Mouse (Mus musculus) MEL (cell line): ENCODE measurements around the gene Atg7. TPM values are rescaled to one million over a fixed set of nuclear protein-coding genes. Genes with fewer than 3 reads are reported as not detected.

Experiments used
- DNase-seq: peaks from one replicate; pipeline ENCODE4 v3.0.0; 2011; ENCODE audit warnings: low read depth, low spot score
- H3K27ac ChIP-seq: 2 replicates; pipeline ENCODE4 v1.5.1; 2012; ENCODE audit warnings: low read depth, mild to moderate bottlenecking, control low read depth, low read length, moderate library complexity; ENCODE audit not compliant: control insufficient read depth
- H3K27me3 ChIP-seq, 2 experiments: fragments of 150-350 bp in 1 of 2; sonication (generic) in 1 of 2; 2 replicates each; pipeline ENCODE4 v1.6.1; 2012; ENCODE audit warnings: low read length in 2 of 2, mild to moderate bottlenecking in 2 of 2, improper control_type of control experiment in 1 of 2, moderate library complexity in 1 of 2; ENCODE audit not compliant: insufficient read depth in 2 of 2, control insufficient read depth in 1 of 2
- H3K36me3 ChIP-seq, 2 experiments: 2 replicates each; pipeline ENCODE4 v1.6.1; 2012 to 2014; ENCODE audit warnings: low read length in 2 of 2, improper control_type of control experiment in 1 of 2, inconsistent platforms in 1 of 2, mild to moderate bottlenecking in 1 of 2; ENCODE audit not compliant: insufficient read depth in 2 of 2, control insufficient read depth in 1 of 2
- H3K4me1 ChIP-seq, 2 experiments: fragments of 150-350 bp in 1 of 2; sonication (generic) in 1 of 2; 2 replicates each; pipeline ENCODE4 v1.6.1; 2012; ENCODE audit warnings: low read length in 2 of 2, improper control_type of control experiment in 1 of 2, mild to moderate bottlenecking in 1 of 2; ENCODE audit not compliant: insufficient read depth in 2 of 2, control insufficient read depth in 1 of 2
- H3K4me3 ChIP-seq, 2 experiments: fragments of 150-350 bp in 1 of 2; sonication (generic) in 1 of 2; 2 replicates each; pipeline ENCODE4 v1.5.1; 2012; ENCODE audit warnings: low read depth in 2 of 2, low read length in 2 of 2, mild to moderate bottlenecking in 2 of 2, moderate library complexity in 2 of 2, control low read depth in 1 of 2, improper control_type of control experiment in 1 of 2; ENCODE audit not compliant: control insufficient read depth in 1 of 2, insufficient read depth in 1 of 2
- H3K79me2 ChIP-seq: 2 replicates; pipeline ENCODE4 v1.6.1; 2012; ENCODE audit warnings: mild to moderate bottlenecking, low read length, moderate library complexity; ENCODE audit not compliant: control insufficient read depth, poor library complexity, insufficient read depth
- H3K9ac ChIP-seq: 2 replicates; pipeline ENCODE4 v1.6.1; 2012; ENCODE audit warnings: low read depth, mild to moderate bottlenecking, control low read depth, low read length, moderate library complexity; ENCODE audit not compliant: control insufficient read depth, poor library complexity, severe bottlenecking
- H3K9me3 ChIP-seq: fragments of 150-350 bp; sonication (generic); replicated peaks from 2 replicates; pipeline ENCODE4 v1.6.1; 2012; ENCODE audit warnings: mild to moderate bottlenecking, low read length, improper control_type of control experiment, moderate library complexity; ENCODE audit not compliant: insufficient read depth
- BHLHE40 ChIP-seq: IDR thresholded peaks from 2 replicates; pipeline ENCODE4 v1.6.1; 2012; ENCODE audit warnings: low read depth, mild to moderate bottlenecking, inconsistent platforms, low read length, improper control_type of control experiment, borderline replicate concordance
- CHD1 ChIP-seq: IDR thresholded peaks from 2 replicates; pipeline ENCODE4 v1.6.1; 2012; ENCODE audit warnings: low read depth, mild to moderate bottlenecking, inconsistent platforms, low read length, improper control_type of control experiment
- CTCF ChIP-seq, 3 experiments: IDR thresholded peaks in 2 of 3; conservative IDR thresholded peaks in 1 of 3; 2 replicates each; pipeline ENCODE4 v1.5.1; 2011 to 2012; ENCODE audit warnings: low read length in 3 of 3, low read depth in 2 of 3, mild to moderate bottlenecking in 2 of 3, improper control_type of control experiment in 1 of 3, inconsistent platforms in 1 of 3, mixed read lengths in 1 of 3, moderate library complexity in 1 of 3; ENCODE audit not compliant: control insufficient read depth in 1 of 3, insufficient read depth in 1 of 3, poor library complexity in 1 of 3, severe bottlenecking in 1 of 3
- ELF1 ChIP-seq: IDR thresholded peaks from 2 replicates; pipeline ENCODE4 v1.6.1; 2014; ENCODE audit warnings: low read depth, mild to moderate bottlenecking, inconsistent platforms, low read length, improper control_type of control experiment, moderate library complexity
- GATA1 ChIP-seq: IDR thresholded peaks from 2 replicates; pipeline ENCODE4 v1.6.1; 2011; ENCODE audit warnings: low read depth, low read length, improper control_type of control experiment
- JUND ChIP-seq: IDR thresholded peaks from 2 replicates; pipeline ENCODE4 v1.6.1; 2011; ENCODE audit warnings: low read depth, mild to moderate bottlenecking, improper control_type of control experiment, low read length
- KAT2A ChIP-seq: conservative IDR thresholded peaks from 2 replicates; pipeline ENCODE4 v1.6.1; 2012; ENCODE audit warnings: low read depth, low read length, improper control_type of control experiment, inconsistent platforms
- MAX ChIP-seq: IDR thresholded peaks from 2 replicates; pipeline ENCODE4 v1.6.1; 2011; ENCODE audit warnings: low read length, improper control_type of control experiment
- MEF2A ChIP-seq: IDR thresholded peaks from 2 replicates; pipeline ENCODE4 v1.6.1; 2014; ENCODE audit warnings: low read depth, mild to moderate bottlenecking, inconsistent platforms, low read length, improper control_type of control experiment; ENCODE audit not compliant: poor library complexity, insufficient replicate concordance, severe bottlenecking; ENCODE audit errors: extremely low read depth
- MXI1 ChIP-seq: IDR thresholded peaks from 2 replicates; pipeline ENCODE4 v1.6.1; 2011; ENCODE audit warnings: mild to moderate bottlenecking, low read depth, low read length, improper control_type of control experiment
- NELFE ChIP-seq: IDR thresholded peaks from 2 replicates; pipeline ENCODE4 v1.6.1; 2011; ENCODE audit warnings: low read depth, low read length, improper control_type of control experiment
- NRF1 ChIP-seq: IDR thresholded peaks from 2 replicates; pipeline ENCODE4 v1.6.1; 2014; ENCODE audit warnings: low read depth, mild to moderate bottlenecking, inconsistent platforms, low read length, improper control_type of control experiment, moderate library complexity; ENCODE audit not compliant: poor library complexity, insufficient read depth, severe bottlenecking
- POLR2A ChIP-seq, 2 experiments: IDR thresholded peaks; 2 replicates each; pipeline ENCODE4 v1.6.1; 2011 to 2012; ENCODE audit warnings: low read length in 2 of 2, mild to moderate bottlenecking in 2 of 2, control low read depth in 1 of 2, improper control_type of control experiment in 1 of 2, low read depth in 1 of 2, moderate library complexity in 1 of 2; ENCODE audit not compliant: control insufficient read depth in 1 of 2, insufficient read depth in 1 of 2, poor library complexity in 1 of 2
- POLR2AphosphoS2 ChIP-seq: IDR thresholded peaks from 2 replicates; pipeline ENCODE4 v1.6.1; 2011; ENCODE audit warnings: low read length, improper control_type of control experiment
- POLR2AphosphoS5 ChIP-seq: IDR thresholded peaks from 2 replicates; pipeline ENCODE4 v1.6.1; 2012; ENCODE audit warnings: low read depth, borderline replicate concordance, mild to moderate bottlenecking, inconsistent platforms, low read length, moderate library complexity, mixed read lengths
- RAD21 ChIP-seq: IDR thresholded peaks from 2 replicates; pipeline ENCODE4 v1.6.1; 2011; ENCODE audit warnings: mild to moderate bottlenecking, low read depth, low read length, improper control_type of control experiment
- SMC3 ChIP-seq: IDR thresholded peaks from 2 replicates; pipeline ENCODE4 v1.6.1; 2011; ENCODE audit warnings: low read depth, low read length, improper control_type of control experiment
- TAL1 ChIP-seq: IDR thresholded peaks from 2 replicates; pipeline ENCODE4 v1.6.1; 2012; ENCODE audit warnings: mild to moderate bottlenecking, inconsistent platforms, low read length, moderate library complexity, mixed read lengths
- TCF12 ChIP-seq: IDR thresholded peaks from 2 replicates; pipeline ENCODE4 v1.6.1; 2014; ENCODE audit warnings: low read depth, mild to moderate bottlenecking, inconsistent platforms, low read length, improper control_type of control experiment, moderate library complexity
- USF2 ChIP-seq, 2 experiments: IDR thresholded peaks; 2 replicates each; pipeline ENCODE4 v1.6.1; 2011 to 2012; ENCODE audit warnings: improper control_type of control experiment in 2 of 2, low read length in 2 of 2, borderline replicate concordance in 1 of 2, inconsistent platforms in 1 of 2, low read depth in 1 of 2, mild to moderate bottlenecking in 1 of 2; ENCODE audit not compliant: insufficient read depth in 1 of 2
- ZC3H11A ChIP-seq: IDR thresholded peaks from 2 replicates; pipeline ENCODE4 v1.6.1; 2012; ENCODE audit warnings: low read depth, mild to moderate bottlenecking, inconsistent platforms, low read length, improper control_type of control experiment
- ZKSCAN1 ChIP-seq: IDR thresholded peaks from 2 replicates; pipeline ENCODE4 v1.6.1; 2012; ENCODE audit warnings: low read depth, mild to moderate bottlenecking, inconsistent platforms, low read length, improper control_type of control experiment, moderate library complexity
- ZNF384 ChIP-seq: IDR thresholded peaks from 2 replicates; pipeline ENCODE4 v1.6.1; 2012; ENCODE audit warnings: low read depth, mild to moderate bottlenecking, inconsistent platforms, low read length, improper control_type of control experiment
- polyA plus RNA-seq, 2 experiments: library from polyadenylated mRNA; stranded (reverse) in 1 of 2; unstranded in 1 of 2; fragments of >175 nt in 1 of 2; fragments of >200 nt in 1 of 2; gene quantifications; 2 replicates each; pipeline versions ENCODE4 v1.2.1 to v1.2.4; 2012; ENCODE audit warnings: low replicate concordance in 2 of 2, low read depth in 1 of 2; ENCODE audit not compliant: insufficient read length in 2 of 2, insufficient read depth in 1 of 2, missing spikeins in 1 of 2
- total RNA-seq: library from RNA; depleted of rRNA; stranded (reverse); fragments of 300-350 nt; gene quantifications from 2 replicates; pipeline ENCODE4 v1.2.3, GENCODE M21; 2012

Atg7 gene
- total and polyA plus RNA-seq, 3 experiments: 14.6 TPM; not detected in 1

- Histone ChIP-seq H3K4me3 (no peak overlapping the region), H3K9me3 (no peaks in the 10 kb centered on the region), H3K36me3 (no peaks in the 10 kb centered on the region; a peak in 1 of 4 replicates), H3K79me2 (no peaks in the 10 kb centered on the region), H3K27me3 (no peaks in the 10 kb centered on the region), H3K27ac (no peak overlapping the region), H3K9ac (no peak overlapping the region)
- no peak for DNase-seq
- TF ChIP-seq NRF1 (no peak), USF2 (IDR thresholded peaks at IDR 0.05; ENCODE audit: borderline replicate concordance in 1 of 2, insufficient read depth in 1 of 2, low read depth in 1 of 2, low read length in 2 of 2) (no peak), TCF12 (no peak), POLR2AphosphoS5 (no peak), NELFE (no peak), JUND (no peak), CHD1 (no peak), RAD21 (no peak), MEF2A (no peak), GATA1 (no peak), MAX (no peak), MXI1 (no peak), TAL1 (no peak), KAT2A (no peak), POLR2AphosphoS2 (no peak), SMC3 (no peak), ZKSCAN1 (no peak)
- TF ChIP-seq, all 39 proteins: peak for 0
- H3K4me1 ChIP-seq: no peaks in the 10 kb centered on the region
These were observed 250.7 kb downstream of the Atg7 start for GRCm38 (mm10) chr6:114893427-114894209.

GRCm38 (mm10) chr6:114894548-114895106, 251.7 kb downstream of the Atg7 start:
- Histone ChIP-seq H3K9ac (no peak overlapping the region), H3K4me1 (no peaks in the 10 kb centered on the region), H3K4me3 (no peak overlapping the region), H3K27ac (no peak overlapping the region), H3K36me3 (no peaks in the 10 kb centered on the region), H3K79me2 (no peaks in the 10 kb centered on the region), H3K27me3 (no peaks in the 10 kb centered on the region), H3K9me3 (no peaks in the 10 kb centered on the region)
- peak; percentile 47 for DNase-seq
- TF ChIP-seq ZC3H11A: no peak
- TF ChIP-seq NRF1: no peak
- no peak for TF ChIP-seq ELF1
- TF ChIP-seq POLR2A (IDR thresholded peaks at IDR 0.05; ENCODE audit: control insufficient read depth in 1 of 2, insufficient read depth in 1 of 2, low read depth in 1 of 2, low read length in 2 of 2, poor library complexity in 1 of 2): no peak
- TF ChIP-seq RAD21: peak; percentile 14
- peak; percentile 41 to 54 (median 45) for TF ChIP-seq CTCF (IDR thresholded peaks at IDR 0.05 in 2 of 3, conservative IDR thresholded peaks at IDR 0.05 in 1 of 3; ENCODE audit: control insufficient read depth in 1 of 3, insufficient read depth in 1 of 3, low read depth in 2 of 3, low read length in 3 of 3, poor library complexity in 1 of 3, severe bottlenecking in 1 of 3)
- TF ChIP-seq ZKSCAN1: no peak
- no peak for TF ChIP-seq BHLHE40
- TF ChIP-seq ZNF384: peak; percentile 84
- TF ChIP-seq SMC3: peak; percentile 46
